Mouse (Mus musculus): Measurements from ENCODE around the gene Olfr523. TPM values are rescaled to one million over a fixed set of nuclear protein-coding genes. Genes with fewer than 3 reads are reported as not detected.

Olfr523 gene
- total RNA-seq, 2 experiments from 2014 or later: not detected

Other genes starting within 250 kb of the Olfr523 start
- not detected for gene Utf1, start 229.4 kb upstream of the Olfr523 start, total RNA-seq (2021)
- not detected for gene 6430531B16Rik, start 194.5 kb upstream of the Olfr523 start, total RNA-seq (2021)
- 1 to 10 TPM in 1 of 2 experiments, under 1 TPM in 1; 0.78 to 1.1 TPM for gene Adam8, start 180.7 kb upstream of the Olfr523 start, total RNA-seq (2021)
- gene Zfp511, start 136.8 kb upstream of the Olfr523 start, total RNA-seq (2021): 10 to 100 TPM; 11.0 to 11.2 TPM
- gene Tubgcp2, start 136.5 kb upstream of the Olfr523 start, total RNA-seq (2021): 10 to 100 TPM; 34.6 to 38.0 TPM
- gene Msx3, start 124.1 kb upstream of the Olfr523 start, total RNA-seq (2021): not detected
- not detected for gene Caly, start 90.7 kb upstream of the Olfr523 start, total RNA-seq (2021)
- not detected for gene Prap1, start 79.8 kb upstream of the Olfr523 start, total RNA-seq (2021)
- gene Fuom, start 70.8 kb upstream of the Olfr523 start, total RNA-seq (2021): 10 to 100 TPM; 30.6 to 32.4 TPM
- gene Paox, start 57.4 kb upstream of the Olfr523 start, total RNA-seq (2021): 1 to 10 TPM; 6.6 to 7.0 TPM
- gene Echs1, start 56.7 kb upstream of the Olfr523 start, total RNA-seq (2021): 10 to 100 TPM; 78.9 to 80.2 TPM
- gene Mtg1, start 35.7 kb upstream of the Olfr523 start, total RNA-seq (2021): 10 to 100 TPM; 19.6 to 20.4 TPM
- under 1 TPM; 0.29 to 0.42 TPM for gene Sprn, start 18.3 kb upstream of the Olfr523 start, total RNA-seq (2021)
- not detected for gene Olfr522, start 8.5 kb upstream of the Olfr523 start, total RNA-seq (2021)
- not detected for gene Olfr524, start 32.7 kb downstream of the Olfr523 start, total RNA-seq (2021)
- under 1 TPM in 1 of 2 experiments, not detected in 1; 0.16 TPM for gene Cd163l1, start 45.0 kb downstream of the Olfr523 start, total RNA-seq (2021)
- not detected for gene 5830411N06Rik, start 74.1 kb downstream of the Olfr523 start, total RNA-seq (2021)
- not detected for gene Olfr525, start 147.6 kb downstream of the Olfr523 start, total RNA-seq (2021)
- gene Olfr527, start 160.8 kb downstream of the Olfr523 start, total RNA-seq (2021): not detected
- gene Olfr60, start 188.5 kb downstream of the Olfr523 start, total RNA-seq (2021): not detected
- gene Olfr530, start 203.1 kb downstream of the Olfr523 start, total RNA-seq (2021): not detected
- not detected for gene Olfr531, start 229.7 kb downstream of the Olfr523 start, total RNA-seq (2021)
- not detected for gene Olfr532, start 248.4 kb downstream of the Olfr523 start, total RNA-seq (2021)

All from gastrocnemius, postnatal 4 days (tissue).